Mouse (Mus musculus): ENCODE measurements around the gene Cd63. TPM values are rescaled to one million over a fixed set of nuclear protein-coding genes. Genes with fewer than 3 reads are reported as not detected.

Cd63 gene
- polyA plus RNA-seq, 1 experiment: 132 TPM

GRCm38 (mm10) chr10:128950208-128950887, 49.6 kb downstream of the Cd63 start:
- TF ChIP-seq CTCF (IDR thresholded peaks at IDR 0.05; ENCODE audit: insufficient read depth, low read length) (no peak), POLR2A (IDR thresholded peaks at IDR 0.05; ENCODE audit: borderline replicate concordance, extremely low read depth, low read depth, low read length) (no peak)
- H3K4me3 ChIP-seq (replicated peaks; ENCODE audit: extremely low read depth, low read depth, low read length): no peak overlapping the region
- WGBS: 56% methylated on average over 16 of the region's 16 CpGs
- no peak for DNase-seq
- no peaks in the 10 kb centered on the region for H3K4me1 ChIP-seq (ENCODE audit: control insufficient read depth, insufficient read depth, low read length)

DNA sequence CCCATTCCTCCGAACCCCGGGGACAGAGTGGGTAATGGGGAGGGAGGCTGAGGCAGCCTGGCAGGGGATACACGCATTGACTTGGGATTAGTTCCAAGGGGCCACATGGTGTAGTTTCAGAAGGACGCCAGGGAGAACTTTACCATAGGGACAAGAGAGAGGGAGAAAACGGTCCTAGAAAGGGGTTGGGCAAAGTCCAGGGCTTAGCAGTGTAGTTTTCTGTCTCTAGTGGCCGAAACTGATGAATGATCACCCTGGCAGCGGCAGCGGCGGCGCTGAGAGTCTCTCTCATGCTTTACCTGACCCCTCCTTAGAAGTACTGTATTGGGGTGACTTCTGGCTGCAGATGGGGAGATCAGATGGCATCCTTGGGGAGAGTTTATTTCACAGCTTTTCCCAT, 57.6 kb downstream of the Cd63 start:
- no peak for TF ChIP-seq POLR2A (IDR thresholded peaks at IDR 0.05; ENCODE audit: borderline replicate concordance, extremely low read depth, low read depth, low read length)
- TF ChIP-seq CTCF (IDR thresholded peaks at IDR 0.05; ENCODE audit: insufficient read depth, low read length): no peak
- DNase-seq: no peak
- WGBS: 80% methylated on average over 10 of the region's 10 CpGs
- Histone ChIP-seq H3K4me1 (ENCODE audit: control insufficient read depth, insufficient read depth, low read length) (no peaks in the 10 kb centered on the region), H3K4me3 (replicated peaks; ENCODE audit: extremely low read depth, low read depth, low read length) (no peak overlapping the region)

- Histone ChIP-seq H3K4me3 (replicated peaks; ENCODE audit: extremely low read depth, low read depth, low read length) (no peak overlapping the region), H3K4me1 (ENCODE audit: control insufficient read depth, insufficient read depth, low read length) (no peaks in the 10 kb centered on the region)
- TF ChIP-seq CTCF (IDR thresholded peaks at IDR 0.05; ENCODE audit: insufficient read depth, low read length): no peak
- no peak for TF ChIP-seq POLR2A (IDR thresholded peaks at IDR 0.05; ENCODE audit: borderline replicate concordance, extremely low read depth, low read depth, low read length)
- WGBS: 78% methylated on average over 4 of the region's 4 CpGs
- DNase-seq: no peak
These were observed 59.4 kb downstream of the Cd63 start for GRCm38 (mm10) chr10:128960142-128960541.

GRCm38 (mm10) chr10:128960590-128961584, 60.1 kb downstream of the Cd63 start, which contains the start of gene Mettl7b:
TSS of gene Mettl7b (minus strand) at chr10:128960988.
- H3K4me3 ChIP-seq (replicated peaks; ENCODE audit: extremely low read depth, low read depth, low read length): no peak within 1 kb of the TSS
- no peaks in the 10 kb centered on the region for H3K4me1 ChIP-seq (ENCODE audit: control insufficient read depth, insufficient read depth, low read length)
- no peak for TF ChIP-seq POLR2A (IDR thresholded peaks at IDR 0.05; ENCODE audit: borderline replicate concordance, extremely low read depth, low read depth, low read length)
- no peak for TF ChIP-seq CTCF (IDR thresholded peaks at IDR 0.05; ENCODE audit: insufficient read depth, low read length)
- no peak for DNase-seq
- 73% methylated on average over 12 of the region's 12 CpGs for WGBS

Other genes starting within 250 kb of the Cd63 start
- 8.9 and 15.3 TPM in 2 replicates for gene Suox, start 226.9 kb upstream of the Cd63 start, polyA plus RNA-seq (2012; rRNA removed)
- gene Rab5b, start 204.7 kb upstream of the Cd63 start, polyA plus RNA-seq (2012; rRNA removed): 80.0 and 109 TPM in 2 replicates
- gene Pmel, start 196.8 kb upstream of the Cd63 start, polyA plus RNA-seq (2012; rRNA removed): 0.36 and 0.51 TPM in 2 replicates
- gene Cdk2, start 196.0 kb upstream of the Cd63 start, polyA plus RNA-seq (2012; rRNA removed): 11.4 and 17.3 TPM in 2 replicates
- gene Dgka, start 156.1 kb upstream of the Cd63 start, polyA plus RNA-seq (2012; rRNA removed): 38.4 and 53.7 TPM in 2 replicates
- 15.9 and 22.4 TPM in 2 replicates for gene Pym1, start 153.1 kb upstream of the Cd63 start, polyA plus RNA-seq (2012; rRNA removed)
- gene Mmp19, start 110.1 kb upstream of the Cd63 start, polyA plus RNA-seq (2012; rRNA removed): 10.0 and 10.3 TPM in 2 replicates
- 14.8 and 22.7 TPM in 2 replicates for gene Dnajc14, start 96.9 kb upstream of the Cd63 start, polyA plus RNA-seq (2012; rRNA removed)
- gene Tmem198b, start 96.6 kb upstream of the Cd63 start, polyA plus RNA-seq (2012; rRNA removed): 18.3 and 20.6 TPM in 2 replicates
- 3.4 and 9.9 TPM in 2 replicates for gene Sarnp, start 83.7 kb upstream of the Cd63 start, polyA plus RNA-seq (2012; rRNA removed)
- gene Ormdl2, start 79.3 kb upstream of the Cd63 start, polyA plus RNA-seq (2012; rRNA removed): 47.5 and 64.6 TPM in 2 replicates
- gene Gdf11, start 9.3 kb upstream of the Cd63 start, polyA plus RNA-seq (2012; rRNA removed): 0.45 and 0.99 TPM in 2 replicates
- 20.1 and 20.3 TPM in 2 replicates for gene Rdh5, start 21.9 kb downstream of the Cd63 start, polyA plus RNA-seq (2012; rRNA removed)
- 171 and 192 TPM in 2 replicates for gene Bloc1s1, start 23.0 kb downstream of the Cd63 start, polyA plus RNA-seq (2012; rRNA removed)
- 31.5 and 37.6 TPM in 2 replicates for gene Itga7, start 32.8 kb downstream of the Cd63 start, polyA plus RNA-seq (2012; rRNA removed)
- gene Mettl7b, start 60.0 kb downstream of the Cd63 start, polyA plus RNA-seq (2012; rRNA removed): 0.66 and 0.77 TPM in 2 replicates
- gene Olfr9, start 88.4 kb downstream of the Cd63 start, polyA plus RNA-seq (2012; rRNA removed): not detected in 2 replicates
- gene Olfr763, start 109.8 kb downstream of the Cd63 start, polyA plus RNA-seq (2012; rRNA removed): not detected in 2 replicates
- gene Olfr764-ps1, start 138.9 kb downstream of the Cd63 start, polyA plus RNA-seq (2012; rRNA removed): not detected in 2 replicates
- not detected in 2 replicates for gene Olfr765, start 149.0 kb downstream of the Cd63 start, polyA plus RNA-seq (2012; rRNA removed)
- not detected in 2 replicates for gene Olfr766-ps1, start 168.0 kb downstream of the Cd63 start, polyA plus RNA-seq (2012; rRNA removed)
- gene Olfr767, start 181.9 kb downstream of the Cd63 start, polyA plus RNA-seq (2012; rRNA removed): not detected in 2 replicates
- gene Olfr768, start 198.4 kb downstream of the Cd63 start, polyA plus RNA-seq (2012; rRNA removed): not detected in 2 replicates
- gene Olfr769, start 216.9 kb downstream of the Cd63 start, polyA plus RNA-seq (2012; rRNA removed): not detected in 2 replicates
- not detected in 2 replicates for gene Olfr770, start 238.0 kb downstream of the Cd63 start, polyA plus RNA-seq (2012; rRNA removed)

All from lung, adult 2 months (tissue).